Mouse (Mus musculus) embryonic facial prominence, embryonic 12.5 days (tissue): ENCODE results near the gene Mrps2. TPM values are rescaled to one million over a fixed set of nuclear protein-coding genes. Genes with fewer than 3 reads are reported as not detected.

Experiments
- ATAC-seq: fragments of 200-750 bp; cut with Nextera tagmentation; 2 replicates; pipeline ENCODE4 v1.8.0; 2017; ENCODE audit not compliant: insufficient number of reproducible peaks, insufficient read depth, low FRiP score, low TSS enrichment
- H3K27ac ChIP-seq: fragments of 300-500 bp; sonication (generic); 2 replicates; pipeline ENCODE4 v1.5.1; 2016; ENCODE audit warnings: mild to moderate bottlenecking
- H3K27me3 ChIP-seq: fragments of 300-500 bp; sonication (generic); 2 replicates; pipeline ENCODE4 v1.6.1; 2016; ENCODE audit warnings: mild to moderate bottlenecking, moderate library complexity
- H3K36me3 ChIP-seq: fragments of 300-500 bp; sonication (generic); 2 replicates; pipeline ENCODE4 v1.6.1; 2016; ENCODE audit warnings: mild to moderate bottlenecking
- H3K4me1 ChIP-seq: fragments of 300-500 bp; sonication (generic); 2 replicates; pipeline ENCODE4 v1.6.1; 2016
- H3K4me2 ChIP-seq: fragments of 300-500 bp; sonication (generic); replicated peaks from 2 replicates; pipeline ENCODE4 v1.6.1; 2016; ENCODE audit warnings: mild to moderate bottlenecking, moderate library complexity
- H3K4me3 ChIP-seq: fragments of 300-500 bp; sonication (generic); 2 replicates; pipeline ENCODE4 v1.5.1; 2016; ENCODE audit warnings: mild to moderate bottlenecking
- H3K9ac ChIP-seq: fragments of 300-500 bp; sonication (generic); 2 replicates; pipeline ENCODE4 v1.6.1; 2016; ENCODE audit warnings: mild to moderate bottlenecking, moderate library complexity
- H3K9me3 ChIP-seq: fragments of 300-500 bp; sonication (generic); 2 replicates; pipeline ENCODE4 v1.6.1; 2016; ENCODE audit warnings: mild to moderate bottlenecking, moderate library complexity
- WGBS: fragments of 180-500 bp; shearing (Covaris S2); methylation state at CpG from one replicate; pipeline ENCODE4 v1.1.7; 2016; 5-methylcytosine and 5-hydroxymethylcytosine counted together
- polyA plus RNA-seq: library from polyadenylated mRNA; unstranded; fragments of >200 nt; fragmentation: Nextera tagmentation; extraction: Ambion mirVana; gene quantifications from 2 replicates; pipeline ENCODE4 v1.2.1, GENCODE M21; 2016

Gene Mrps2
- polyA plus RNA-seq, 1 experiment from 2014 or later, result 61.8 TPM

DNA sequence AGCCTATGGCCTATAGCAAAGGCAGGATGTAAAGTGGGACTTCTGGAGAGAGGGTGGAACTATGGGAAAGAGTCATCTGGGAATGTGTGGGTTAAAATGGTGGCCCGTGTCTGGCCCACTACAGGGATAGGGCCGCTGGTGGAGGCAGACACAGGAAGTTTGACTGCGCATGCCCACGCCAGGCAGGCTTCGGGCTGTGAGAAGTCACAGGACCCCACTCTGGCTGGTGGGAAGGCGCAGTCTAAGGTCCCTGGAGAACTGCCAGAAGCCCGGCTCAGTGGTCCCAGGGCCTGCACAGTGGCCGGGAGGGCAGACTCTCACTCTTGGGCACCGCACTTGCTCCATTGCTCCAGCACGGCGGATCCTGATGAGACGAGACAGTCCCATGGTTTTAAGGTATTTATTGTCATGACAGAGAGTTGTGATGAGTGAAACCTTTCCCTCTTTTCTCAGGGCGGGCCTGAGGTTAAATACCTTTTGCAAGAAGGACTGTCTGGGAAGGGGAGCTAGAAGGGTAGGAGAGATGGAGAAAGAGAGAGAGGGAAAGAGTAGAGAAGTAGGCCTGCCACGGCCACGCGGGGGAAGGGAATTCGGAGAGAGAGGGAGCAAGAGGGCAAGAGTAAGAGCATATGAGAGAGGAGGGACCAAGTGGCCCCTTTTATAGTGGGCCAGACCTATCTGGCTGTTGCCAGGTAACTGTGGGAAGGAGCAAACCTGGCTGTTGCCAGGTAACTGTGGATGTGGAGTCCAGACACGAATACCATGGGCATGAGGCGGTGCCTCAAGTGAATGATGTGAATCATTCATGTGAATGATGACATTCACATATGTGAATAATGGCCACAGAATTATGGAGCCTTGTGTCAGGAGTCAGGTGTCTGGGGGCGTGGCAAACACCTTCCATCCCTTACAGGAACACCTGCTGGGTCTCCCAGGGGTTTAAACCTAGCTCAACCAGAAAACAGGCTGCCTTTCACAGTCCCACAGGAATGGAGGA, 11.6 kb downstream of the Mrps2 start:
- Histone ChIP-seq H3K9ac (0 out of 2 replicates have a peak overlapping the region, but pooled peaks have one; percentile 2), H3K27me3 (no peaks in the 10 kb centered on the region), H3K27ac (0 out of 2 replicates have a peak overlapping the region, but pooled peaks have one; percentile 6), H3K4me2 (0 out of 2 replicates have a peak overlapping the region, but pooled peaks have one; percentile 11), H3K4me3 (no peak overlapping the region), H3K4me1 (no peaks in the 10 kb centered on the region), H3K9me3 (no peaks in the 10 kb centered on the region), H3K36me3 (no peaks in the 10 kb centered on the region)
- ATAC-seq, result no peak
- WGBS, result 81% methylated on average over 20 of the region's 20 CpGs

DNA sequence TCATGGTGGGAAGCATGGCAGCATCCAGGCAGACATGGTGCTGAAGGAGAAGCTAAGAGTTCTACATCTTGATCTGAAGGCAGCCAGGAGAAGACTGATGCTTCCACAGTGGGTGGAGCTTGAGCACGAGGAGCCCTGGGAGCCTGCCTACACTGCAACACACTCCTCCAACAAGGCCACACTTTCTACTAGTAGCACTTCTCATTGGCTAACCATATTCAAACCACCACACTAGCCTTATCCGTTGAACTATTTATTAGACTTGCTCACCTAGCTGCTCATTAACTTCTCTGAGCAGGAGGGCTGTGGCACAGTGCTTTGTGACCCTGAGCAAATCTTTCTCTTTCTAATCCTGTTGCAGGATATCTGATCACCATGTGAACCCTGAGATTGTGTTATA, 16.0 kb downstream of the Mrps2 start:
- Histone ChIP-seq H3K9ac (no peak overlapping the region), H3K36me3 (no peaks in the 10 kb centered on the region), H3K27me3 (no peaks in the 10 kb centered on the region), H3K27ac (no peak overlapping the region), H3K4me1 (no peaks in the 10 kb centered on the region), H3K4me2 (no peak overlapping the region), H3K4me3 (no peak overlapping the region), H3K9me3 (no peaks in the 10 kb centered on the region)
- WGBS, result 87% methylated on average over 2 of the region's 2 CpGs
- ATAC-seq, result no peak

DNA sequence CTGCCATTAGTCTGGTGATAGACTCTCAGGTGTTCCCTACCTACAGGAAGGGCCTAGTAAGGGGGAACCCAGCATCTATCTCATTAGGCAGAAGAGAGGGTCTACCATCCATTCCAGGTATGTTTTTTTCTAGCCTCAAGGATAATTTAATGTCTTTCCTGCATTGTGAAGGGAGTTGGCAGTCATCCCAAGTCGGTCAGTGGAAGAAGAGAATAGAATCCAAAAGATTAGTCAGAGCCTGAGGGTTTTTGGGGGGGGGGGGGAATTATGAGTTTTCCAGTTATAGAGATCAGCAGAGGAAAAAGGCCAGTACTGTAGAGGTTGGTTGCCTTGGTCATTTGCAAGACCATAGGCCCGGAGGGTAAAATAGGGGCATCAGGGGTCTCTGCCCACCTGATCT, 26.7 kb downstream of the Mrps2 start:
- H3K4me2 ChIP-seq, result no peak overlapping the region
- H3K9me3 ChIP-seq, result no peaks in the 10 kb centered on the region

DNA sequence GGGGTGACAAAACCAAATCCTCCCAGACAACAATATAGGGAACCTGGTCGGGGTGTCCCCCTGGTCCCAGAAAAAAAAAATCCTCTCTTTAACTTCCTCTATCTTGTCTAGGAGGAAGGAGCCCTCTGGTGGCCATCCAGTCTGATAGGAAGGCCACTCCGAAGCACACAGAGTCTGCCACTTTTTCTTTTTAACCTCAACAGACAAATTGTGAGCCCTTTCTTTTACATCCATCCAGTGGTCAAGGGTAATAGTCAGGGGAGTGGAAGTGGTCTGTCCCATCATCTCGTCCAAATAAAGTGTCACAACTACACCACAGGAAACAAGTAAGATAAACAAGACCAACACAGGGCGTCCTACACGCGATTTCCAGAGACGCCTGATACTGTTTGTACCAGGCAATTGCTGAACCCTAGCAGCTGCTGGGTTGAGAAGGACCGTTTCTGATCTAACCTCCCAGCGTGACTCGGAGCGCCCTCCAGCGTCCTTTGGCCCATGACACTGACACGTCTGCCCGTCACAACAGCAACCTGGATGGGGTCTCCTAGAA, 27.4 kb downstream of the Mrps2 start:
- WGBS, result 78% methylated on average over 14 of the region's 14 CpGs
- Histone ChIP-seq H3K36me3 (no peaks in the 10 kb centered on the region), H3K9ac (no peak overlapping the region), H3K4me1 (no peaks in the 10 kb centered on the region), H3K9me3 (no peaks in the 10 kb centered on the region), H3K27me3 (no peaks in the 10 kb centered on the region), H3K27ac (no peak overlapping the region), H3K4me2 (no peak overlapping the region), H3K4me3 (no peak overlapping the region)
- no peak for ATAC-seq

More for the DNA sequence above, 26.7 kb downstream of the Mrps2 start:
- H3K9ac ChIP-seq, result no peak overlapping the region
- no peak overlapping the region for H3K4me3 ChIP-seq
- H3K27me3 ChIP-seq, result no peaks in the 10 kb centered on the region
- H3K27ac ChIP-seq, result no peak overlapping the region
- H3K4me1 ChIP-seq, result no peaks in the 10 kb centered on the region
- no peak for ATAC-seq
- H3K36me3 ChIP-seq, result no peaks in the 10 kb centered on the region
- 79% methylated on average over 2 of the region's 2 CpGs for WGBS

DNA sequence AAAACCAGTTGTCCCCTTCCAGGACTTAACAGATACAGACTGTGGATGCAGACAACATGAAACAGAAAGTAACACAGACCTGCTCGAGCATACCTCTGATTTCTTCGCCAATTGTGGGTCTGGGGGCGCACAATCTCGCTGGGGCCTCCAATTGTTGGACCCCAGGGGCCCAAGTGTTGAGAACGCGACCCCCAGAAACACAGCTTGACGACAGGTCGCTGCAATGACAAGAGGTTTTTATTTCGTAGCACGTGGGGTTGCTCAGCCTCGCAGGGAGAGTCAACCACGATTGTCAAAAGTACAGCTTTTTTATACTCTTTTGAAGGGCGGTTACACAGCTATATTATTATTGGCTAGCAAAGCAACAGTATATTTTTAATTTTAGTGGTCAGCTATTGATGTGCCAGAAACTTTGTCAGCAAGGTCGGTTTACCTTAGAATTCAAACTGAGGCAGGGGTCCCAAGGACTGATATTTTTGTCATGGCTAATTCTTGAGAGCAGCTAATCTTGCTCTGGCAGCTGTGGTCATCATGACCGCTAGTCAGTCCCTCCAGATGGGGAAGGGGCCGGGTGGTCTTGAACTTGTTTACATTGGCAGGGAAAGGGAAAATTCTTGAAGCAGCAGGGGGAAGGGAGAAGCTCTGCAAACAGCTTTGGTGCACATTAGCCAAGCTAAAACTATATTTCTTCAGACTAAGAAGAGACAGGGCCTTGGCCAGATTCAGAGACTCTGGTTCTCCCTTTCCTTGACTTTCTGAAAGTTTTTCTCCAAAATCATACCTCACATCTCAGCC, 28.1 kb downstream of the Mrps2 start:
- no peak for ATAC-seq
- no peak overlapping the region for H3K9ac ChIP-seq
- no peak overlapping the region for H3K4me2 ChIP-seq
- no peak overlapping the region for H3K27ac ChIP-seq
- no peaks in the 10 kb centered on the region for H3K4me1 ChIP-seq
- no peak overlapping the region for H3K4me3 ChIP-seq
- no peaks in the 10 kb centered on the region for H3K9me3 ChIP-seq
- 74% methylated on average over 16 of the region's 16 CpGs for WGBS
- no peaks in the 10 kb centered on the region for H3K27me3 ChIP-seq
- no peaks in the 10 kb centered on the region for H3K36me3 ChIP-seq

DNA sequence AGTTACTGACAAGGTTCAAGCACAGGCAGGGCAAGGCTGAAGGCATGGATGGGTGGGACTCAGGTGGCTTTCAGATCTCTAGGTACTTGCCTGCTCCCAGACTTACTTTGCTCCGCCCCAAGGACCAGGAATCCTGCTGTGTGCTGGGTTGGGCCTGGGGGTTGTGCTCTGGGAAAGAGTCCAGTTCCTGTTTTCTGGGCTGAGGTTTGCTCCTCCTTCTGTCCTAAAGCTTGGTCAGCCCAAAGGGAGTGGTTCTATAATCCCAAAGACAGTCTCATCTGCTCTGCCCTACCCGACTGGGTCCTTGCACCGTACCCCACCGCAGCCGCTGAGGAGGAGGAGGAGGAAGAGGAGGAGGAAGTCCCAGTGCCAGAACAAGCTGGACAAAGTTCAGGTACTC, 28.8 kb downstream of the Mrps2 start, which contains the start of gene Gbgt1:
Gene Gbgt1, plus strand, starts transcription at position 221 of the 400 bp plus-strand sequence.
- Histone ChIP-seq H3K36me3 (no peaks in the 10 kb centered on the region), H3K27me3 (no peaks in the 10 kb centered on the region), H3K27ac (no peak within 1 kb of the TSS), H3K4me3 (no peak within 1 kb of the TSS), H3K4me1 (no peaks in the 10 kb centered on the region), H3K9ac (no peak within 1 kb of the TSS), H3K4me2 (no peak within 1 kb of the TSS), H3K9me3 (no peaks in the 10 kb centered on the region)
- WGBS, result 71% methylated on average over 5 of the region's 5 CpGs
- ATAC-seq, result no peak

DNA sequence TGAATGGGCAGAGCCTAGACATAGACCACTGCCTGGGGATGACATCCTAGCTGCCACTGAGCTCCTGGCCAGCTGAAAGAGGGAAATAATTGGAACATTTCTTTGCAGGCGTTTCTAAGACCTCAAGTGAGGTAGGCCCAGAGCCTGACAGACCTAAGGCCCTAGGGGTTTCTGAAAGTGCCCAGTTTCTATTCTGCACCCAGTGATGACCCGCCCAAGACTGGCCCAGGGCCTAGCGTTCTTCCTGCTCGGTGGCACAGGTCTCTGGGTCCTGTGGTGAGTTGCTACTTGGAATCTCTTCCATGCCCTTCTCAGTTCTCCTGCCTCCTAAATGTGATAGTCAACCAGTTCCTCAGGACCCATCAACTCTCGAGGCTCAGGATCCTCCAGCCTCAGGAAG, 29.7 kb downstream of the Mrps2 start:
- H3K27me3 ChIP-seq, result no peaks in the 10 kb centered on the region
- no peak overlapping the region for H3K4me2 ChIP-seq
- no peaks in the 10 kb centered on the region for H3K9me3 ChIP-seq
- WGBS, result 78% methylated on average over 5 of the region's 5 CpGs
- no peaks in the 10 kb centered on the region for H3K36me3 ChIP-seq
- no peak overlapping the region for H3K27ac ChIP-seq
- no peaks in the 10 kb centered on the region for H3K4me1 ChIP-seq
- H3K9ac ChIP-seq, result no peak overlapping the region
- H3K4me3 ChIP-seq, result no peak overlapping the region
- ATAC-seq, result no peak

DNA sequence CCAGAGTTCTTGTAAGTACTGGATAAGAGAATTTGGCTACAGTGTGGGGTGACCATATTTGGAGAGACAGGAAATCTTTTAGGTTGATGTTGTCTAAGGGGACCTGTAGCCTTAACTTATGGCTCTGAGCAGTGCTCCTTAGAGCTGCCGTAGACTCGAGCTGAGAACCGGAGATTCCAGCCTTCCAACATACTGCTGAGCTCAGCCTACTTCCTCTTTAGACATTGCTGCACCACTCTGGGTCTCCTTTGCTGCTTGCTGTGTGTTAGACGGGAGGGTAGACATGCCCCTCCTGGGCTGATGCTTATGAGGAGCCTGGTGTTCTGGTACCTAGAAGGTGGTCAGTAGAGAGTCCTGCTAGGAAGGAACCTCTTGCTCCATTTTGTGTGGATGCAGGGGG, 30.6 kb downstream of the Mrps2 start:
- no peaks in the 10 kb centered on the region for H3K36me3 ChIP-seq
- H3K9ac ChIP-seq, result no peak overlapping the region
- no peaks in the 10 kb centered on the region for H3K9me3 ChIP-seq
- WGBS, result 84% methylated on average over 4 of the region's 4 CpGs
- H3K27me3 ChIP-seq, result no peaks in the 10 kb centered on the region
- ATAC-seq, result no peak
- H3K4me1 ChIP-seq, result no peaks in the 10 kb centered on the region
- no peak overlapping the region for H3K4me2 ChIP-seq
- H3K4me3 ChIP-seq, result no peak overlapping the region
- no peak overlapping the region for H3K27ac ChIP-seq

DNA sequence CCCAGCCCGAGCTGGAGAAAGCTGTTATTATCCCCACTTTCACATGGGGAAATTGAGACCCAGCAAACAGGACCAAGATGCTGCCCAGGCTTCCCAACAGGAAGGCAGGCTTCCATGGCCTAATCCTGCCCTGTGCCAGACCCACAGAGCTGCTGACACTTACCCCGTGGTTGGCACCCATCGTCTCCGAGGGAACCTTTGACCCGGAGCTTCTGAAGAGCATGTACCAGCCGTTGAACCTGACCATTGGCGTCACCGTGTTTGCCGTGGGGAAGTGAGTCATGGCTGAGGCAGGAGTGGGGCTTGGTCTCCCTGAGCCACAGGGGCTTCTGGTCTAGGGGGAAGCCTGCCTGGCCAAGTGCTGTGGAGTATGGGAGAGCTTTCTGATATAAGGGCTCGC, 35.1 kb downstream of the Mrps2 start:
- Histone ChIP-seq H3K27me3 (no peaks in the 10 kb centered on the region), H3K4me2 (no peak overlapping the region), H3K4me1 (no peaks in the 10 kb centered on the region), H3K9me3 (no peaks in the 10 kb centered on the region), H3K9ac (no peak overlapping the region), H3K27ac (no peak overlapping the region), H3K36me3 (no peaks in the 10 kb centered on the region), H3K4me3 (no peak overlapping the region)
- ATAC-seq, result no peak
- WGBS, result 84% methylated on average over 10 of the region's 10 CpGs

DNA sequence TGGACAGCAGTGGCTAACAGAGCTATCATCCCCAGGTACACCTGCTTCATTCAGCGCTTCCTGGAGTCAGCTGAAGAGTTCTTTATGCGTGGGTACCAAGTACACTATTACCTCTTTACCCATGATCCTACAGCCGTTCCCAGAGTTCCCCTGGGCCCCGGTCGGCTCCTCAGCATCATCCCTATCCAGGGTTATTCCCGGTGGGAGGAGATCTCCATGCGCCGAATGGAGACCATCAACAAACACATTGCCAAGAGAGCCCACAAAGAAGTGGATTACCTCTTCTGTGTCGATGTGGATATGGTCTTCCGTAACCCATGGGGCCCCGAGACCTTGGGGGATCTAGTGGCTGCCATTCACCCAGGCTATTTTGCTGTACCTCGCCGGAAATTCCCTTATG, 36.8 kb downstream of the Mrps2 start:
- H3K9me3 ChIP-seq, result no peaks in the 10 kb centered on the region
- no peak overlapping the region for H3K9ac ChIP-seq
- H3K4me3 ChIP-seq, result no peak overlapping the region
- H3K36me3 ChIP-seq, result no peaks in the 10 kb centered on the region
- no peak overlapping the region for H3K27ac ChIP-seq
- no peaks in the 10 kb centered on the region for H3K4me1 ChIP-seq
- H3K4me2 ChIP-seq, result no peak overlapping the region
- 90% methylated on average over 13 of the region's 13 CpGs for WGBS
- no peaks in the 10 kb centered on the region for H3K27me3 ChIP-seq
- ATAC-seq, result no peak

DNA sequence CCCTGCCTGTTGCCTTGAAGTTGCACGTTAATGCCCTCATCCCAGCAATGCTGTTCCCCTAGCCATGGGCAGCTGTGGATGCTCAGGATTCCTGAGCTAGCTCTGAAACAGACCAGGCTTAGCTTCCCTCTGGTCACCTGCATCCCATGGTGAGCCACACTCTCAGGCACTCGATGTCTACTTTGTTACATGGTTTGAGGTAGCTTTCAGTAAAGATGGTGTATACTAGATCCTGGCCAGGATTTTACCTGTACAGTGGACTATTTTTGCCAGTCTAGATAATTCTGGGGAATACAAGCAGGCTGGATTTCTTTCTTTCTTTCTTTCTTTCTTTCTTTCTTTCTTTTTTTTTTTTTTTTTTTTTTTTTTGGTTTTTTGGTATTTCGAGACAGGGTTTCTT, 37.9 kb downstream of the Mrps2 start, which contains the start of gene Gm10134:
Gene Gm10134, plus strand, starts transcription at position 301 of the 400 bp plus-strand sequence.
- Histone ChIP-seq H3K9me3 (no peaks in the 10 kb centered on the region), H3K9ac (no peak within 1 kb of the TSS), H3K4me1 (no peaks in the 10 kb centered on the region), H3K36me3 (no peaks in the 10 kb centered on the region), H3K27me3 (no peaks in the 10 kb centered on the region), H3K4me2 (no peak within 1 kb of the TSS), H3K27ac (no peak within 1 kb of the TSS), H3K4me3 (no peak within 1 kb of the TSS)
- 82% methylated on average over 3 of the region's 3 CpGs for WGBS
- ATAC-seq, result no peak
